Mouse (Mus musculus): ENCODE data around the gene Vav3. TPM values are rescaled to one million over a fixed set of nuclear protein-coding genes. Genes with fewer than 3 reads are reported as not detected.

Gene Vav3
- total RNA-seq, 1 experiment from 2014 or later, result 71.3 TPM

GRCm38 (mm10) chr3:109467288-109467687 lies 126.8 kb downstream of the Vav3 start:
- ATAC-seq (replicated peaks in 1 of 2; ENCODE audit: insufficient read depth in 1 of 2, low FRiP score in 2 of 2, low TSS enrichment in 1 of 2, low read depth in 1 of 2, poor library complexity in 2 of 2, severe bottlenecking in 2 of 2), result peak; percentile 51 to 52

DNA sequence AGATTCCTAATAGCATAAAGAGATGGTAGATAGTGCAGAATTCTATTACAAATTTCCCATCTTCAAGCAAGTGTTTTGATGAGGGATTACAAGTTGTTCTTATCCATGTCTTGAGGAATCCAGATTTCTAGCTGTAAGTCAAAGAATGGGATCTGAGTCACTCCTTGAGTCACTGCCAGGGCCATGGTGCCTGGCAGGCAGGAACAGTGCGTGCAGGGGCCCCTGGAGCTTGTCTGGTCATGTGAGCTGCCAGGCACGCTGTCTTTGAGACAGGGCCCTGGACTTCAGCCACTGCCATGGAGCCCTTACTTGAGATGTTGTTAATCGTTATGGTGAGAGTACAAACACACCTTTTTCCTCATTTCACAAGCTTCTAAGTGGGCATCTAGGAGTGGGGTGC lies 129.0 kb downstream of the Vav3 start:
- 0 out of 4 replicates have a peak, but pooled peaks of 1 of the 2 experiments have one; percentile 26 for ATAC-seq (replicated peaks in 1 of 2; ENCODE audit: insufficient read depth in 1 of 2, low FRiP score in 2 of 2, low TSS enrichment in 1 of 2, low read depth in 1 of 2, poor library complexity in 2 of 2, severe bottlenecking in 2 of 2)

DNA sequence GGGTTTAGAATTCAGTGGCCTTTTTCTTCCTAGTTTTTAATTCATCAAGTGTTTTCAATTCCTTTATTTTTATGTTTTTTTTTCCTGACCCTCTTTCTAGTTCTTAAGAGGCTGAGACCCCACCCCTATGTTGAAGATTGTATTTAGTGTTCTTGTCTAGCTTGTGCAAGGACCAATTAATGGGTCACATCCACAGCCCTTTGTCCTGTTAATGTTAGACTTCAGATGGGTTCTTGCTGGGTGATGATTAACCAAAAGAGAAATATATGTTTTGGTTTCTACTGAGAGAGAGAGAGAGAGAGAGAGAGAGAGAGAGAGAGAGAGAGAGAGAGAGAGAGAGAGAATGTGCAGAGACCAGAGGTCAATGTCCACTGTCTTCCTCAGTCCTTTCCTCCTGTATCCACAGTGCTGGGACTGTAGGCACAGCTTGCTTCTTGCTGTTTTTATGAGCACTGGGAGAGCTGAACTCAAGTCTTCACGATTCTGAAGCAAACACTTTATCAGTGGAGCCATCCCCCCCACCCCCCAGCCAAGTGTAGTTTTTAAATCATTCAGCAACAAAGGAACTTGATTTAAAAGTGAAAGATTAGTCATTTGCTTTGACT lies 130.3 kb downstream of the Vav3 start:
- no peak for ATAC-seq (replicated peaks in 1 of 2; ENCODE audit: insufficient read depth in 1 of 2, low FRiP score in 2 of 2, low TSS enrichment in 1 of 2, low read depth in 1 of 2, poor library complexity in 2 of 2, severe bottlenecking in 2 of 2)

GRCm38 (mm10) chr3:109476521-109476920 lies 136.1 kb downstream of the Vav3 start:
- ATAC-seq (replicated peaks in 1 of 2; ENCODE audit: insufficient read depth in 1 of 2, low FRiP score in 2 of 2, low TSS enrichment in 1 of 2, low read depth in 1 of 2, poor library complexity in 2 of 2, severe bottlenecking in 2 of 2), result no peak

DNA sequence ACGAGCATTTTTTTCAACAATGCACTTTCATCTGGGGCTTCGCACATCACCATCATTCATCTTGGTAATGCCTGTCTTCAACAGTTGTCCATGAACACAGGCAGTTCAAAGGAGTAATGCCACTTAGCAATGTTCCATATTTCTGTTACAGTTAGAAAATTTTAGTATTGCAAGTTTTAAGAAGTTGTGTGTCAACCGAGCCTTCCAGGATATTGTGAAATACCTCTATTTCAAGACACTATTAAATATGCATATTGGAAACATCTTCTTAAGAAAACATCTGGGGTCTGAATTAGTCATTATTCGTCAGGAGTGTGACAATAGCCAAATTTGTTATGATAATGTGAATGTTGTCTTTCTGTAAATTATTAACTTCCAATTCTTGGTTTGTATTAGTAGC lies 137.8 kb downstream of the Vav3 start:
- no peak for ATAC-seq (replicated peaks in 1 of 2; ENCODE audit: insufficient read depth in 1 of 2, low FRiP score in 2 of 2, low TSS enrichment in 1 of 2, low read depth in 1 of 2, poor library complexity in 2 of 2, severe bottlenecking in 2 of 2)

- ATAC-seq (replicated peaks in 1 of 2; ENCODE audit: insufficient read depth in 1 of 2, low FRiP score in 2 of 2, low TSS enrichment in 1 of 2, low read depth in 1 of 2, poor library complexity in 2 of 2, severe bottlenecking in 2 of 2), result no peak; a peak in 1 of 4 replicates
Observed at GRCm38 (mm10) chr3:109480625-109481024, 140.2 kb downstream of the Vav3 start.

DNA sequence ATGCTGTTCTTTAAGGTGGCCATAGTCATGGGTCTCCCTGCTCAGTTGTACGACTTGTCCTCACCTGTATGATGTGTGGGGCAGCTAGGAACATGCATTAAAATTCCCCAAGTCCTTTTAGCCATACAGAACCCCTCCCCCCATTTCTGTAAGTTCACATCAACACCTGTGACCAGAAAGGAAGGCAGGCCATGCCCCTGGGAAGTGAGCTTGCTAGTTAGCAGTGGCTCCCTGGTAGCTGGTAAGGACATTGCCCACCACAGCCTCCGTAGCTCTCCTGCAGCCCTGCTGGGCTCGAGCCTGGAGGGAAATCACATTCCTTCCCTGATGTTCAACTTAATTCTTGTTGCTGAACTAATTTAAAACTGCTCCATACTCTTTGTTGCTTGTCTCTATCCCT lies 146.3 kb downstream of the Vav3 start:
- ATAC-seq (replicated peaks in 1 of 2; ENCODE audit: insufficient read depth in 1 of 2, low FRiP score in 2 of 2, low TSS enrichment in 1 of 2, low read depth in 1 of 2, poor library complexity in 2 of 2, severe bottlenecking in 2 of 2), result no peak

- no peak for ATAC-seq (replicated peaks in 1 of 2; ENCODE audit: insufficient read depth in 1 of 2, low FRiP score in 2 of 2, low TSS enrichment in 1 of 2, low read depth in 1 of 2, poor library complexity in 2 of 2, severe bottlenecking in 2 of 2)
Observed at GRCm38 (mm10) chr3:109487823-109488222, 147.4 kb downstream of the Vav3 start.

DNA sequence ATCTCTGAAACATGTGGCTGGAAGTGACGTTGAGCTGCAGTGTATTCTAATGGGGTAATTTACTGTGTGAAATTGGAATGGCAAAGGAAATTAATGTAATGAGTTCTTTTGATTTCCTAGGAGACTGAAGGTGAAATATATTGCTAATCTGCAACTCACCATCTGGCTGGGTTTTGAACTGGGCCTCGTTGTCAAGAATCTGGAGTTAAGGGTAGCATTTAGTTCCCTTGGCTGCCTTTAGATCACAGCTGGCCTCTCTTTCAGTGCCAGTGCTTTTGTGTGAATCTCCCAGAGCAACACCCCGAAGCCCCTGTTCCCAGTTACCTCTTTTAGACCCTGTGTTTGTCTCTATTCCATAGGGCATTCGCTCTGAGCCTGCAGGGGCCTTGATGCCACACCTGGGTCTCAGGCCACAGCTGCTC lies 148.3 kb downstream of the Vav3 start:
- ATAC-seq (replicated peaks in 1 of 2; ENCODE audit: insufficient read depth in 1 of 2, low FRiP score in 2 of 2, low TSS enrichment in 1 of 2, low read depth in 1 of 2, poor library complexity in 2 of 2, severe bottlenecking in 2 of 2), result no peak

- 0 out of 4 replicates have a peak, but pooled peaks of 1 of the 2 experiments have one; percentile 17 for ATAC-seq (replicated peaks in 1 of 2; ENCODE audit: insufficient read depth in 1 of 2, low FRiP score in 2 of 2, low TSS enrichment in 1 of 2, low read depth in 1 of 2, poor library complexity in 2 of 2, severe bottlenecking in 2 of 2)
Observed at GRCm38 (mm10) chr3:109490561-109491296, 150.3 kb downstream of the Vav3 start.

DNA sequence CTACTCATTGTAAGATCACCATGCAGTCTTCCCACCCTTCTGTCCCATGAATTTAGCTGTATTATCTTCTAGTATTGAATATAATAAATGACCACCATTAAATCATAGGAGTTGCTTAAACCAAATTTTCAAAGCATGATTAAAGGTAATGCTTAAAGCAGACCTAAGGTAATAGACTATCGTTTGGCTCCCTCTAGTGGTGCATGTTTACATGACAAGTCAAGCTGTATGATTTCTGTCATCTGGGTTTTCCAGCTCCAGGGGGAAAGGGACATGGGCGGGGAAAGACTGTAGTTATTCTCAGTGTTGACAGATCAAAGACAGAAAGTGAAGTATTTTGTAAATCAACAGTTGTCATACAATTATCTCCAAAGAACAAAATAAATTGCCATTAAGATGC lies 151.1 kb downstream of the Vav3 start:
- peak; percentile 65 for ATAC-seq (replicated peaks in 1 of 2; ENCODE audit: insufficient read depth in 1 of 2, low FRiP score in 2 of 2, low TSS enrichment in 1 of 2, low read depth in 1 of 2, poor library complexity in 2 of 2, severe bottlenecking in 2 of 2)

DNA sequence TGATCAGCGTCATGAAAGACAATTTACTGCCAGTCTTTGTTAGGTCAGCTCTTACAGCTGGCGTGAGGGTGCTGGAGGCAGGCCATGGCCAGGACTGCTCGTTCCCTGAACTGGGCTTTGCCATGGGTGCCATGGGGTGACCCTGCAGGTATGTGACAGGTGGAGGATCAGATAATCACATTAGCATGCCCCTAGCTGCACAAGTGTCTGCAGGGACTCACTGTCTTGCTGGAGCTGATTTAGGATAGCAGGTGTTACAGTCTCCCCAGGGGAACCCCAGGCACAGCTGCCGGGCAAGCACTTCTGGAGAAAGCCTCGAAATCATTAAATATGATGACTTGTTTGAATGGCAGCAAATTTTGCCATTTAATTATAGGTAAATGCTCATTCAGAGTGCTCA lies 156.0 kb downstream of the Vav3 start:
- no peak for ATAC-seq (replicated peaks in 1 of 2; ENCODE audit: insufficient read depth in 1 of 2, low FRiP score in 2 of 2, low TSS enrichment in 1 of 2, low read depth in 1 of 2, poor library complexity in 2 of 2, severe bottlenecking in 2 of 2)

DNA sequence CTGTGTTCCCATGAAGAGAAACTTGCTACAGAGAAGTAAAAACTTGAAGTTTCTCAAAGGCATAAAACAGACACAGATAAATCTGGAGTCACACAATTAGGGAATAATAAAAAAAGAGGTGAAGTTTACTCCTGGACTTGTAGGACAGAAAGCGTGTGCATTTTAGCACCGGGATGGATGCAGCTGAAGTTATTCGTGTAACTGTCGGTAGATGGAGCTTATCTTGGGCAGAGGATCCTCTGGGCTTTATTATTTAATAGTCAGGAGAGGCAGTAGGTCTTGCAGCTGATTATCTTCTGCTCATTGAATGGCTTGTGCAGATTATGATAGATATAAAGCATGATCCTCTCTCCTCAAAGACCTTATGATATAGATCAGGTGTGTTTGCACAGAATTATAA lies 156.6 kb downstream of the Vav3 start:
- no peak for ATAC-seq (replicated peaks in 1 of 2; ENCODE audit: insufficient read depth in 1 of 2, low FRiP score in 2 of 2, low TSS enrichment in 1 of 2, low read depth in 1 of 2, poor library complexity in 2 of 2, severe bottlenecking in 2 of 2)

DNA sequence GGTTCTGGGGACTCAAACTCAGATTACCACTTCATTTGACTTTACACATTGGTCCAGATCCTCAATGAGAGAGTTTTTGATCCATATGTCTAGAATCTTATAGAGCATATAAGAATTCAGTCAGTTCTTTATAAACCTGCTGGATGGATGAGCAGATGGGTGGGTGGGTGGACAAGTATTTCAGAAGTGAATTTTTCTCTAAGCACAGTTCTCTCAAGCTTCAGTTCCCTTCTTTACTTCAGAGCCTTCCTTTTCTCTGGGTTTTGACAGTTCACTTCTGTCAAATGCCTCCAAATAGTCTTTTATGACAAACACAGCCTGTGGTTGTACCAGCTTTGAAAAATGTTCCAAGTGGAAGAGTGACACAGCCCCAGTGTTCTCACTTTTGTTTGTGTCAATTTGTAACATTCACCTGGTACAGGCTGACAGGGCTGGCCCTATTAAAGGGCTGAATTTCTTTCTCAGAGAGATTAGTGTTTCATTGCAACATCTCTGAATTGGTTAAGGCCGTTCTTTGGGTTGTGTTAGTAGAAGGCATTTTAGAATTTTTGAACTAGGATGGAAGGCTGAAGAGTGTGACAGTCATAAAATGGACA lies 159.5 kb downstream of the Vav3 start:
- ATAC-seq (replicated peaks in 1 of 2; ENCODE audit: insufficient read depth in 1 of 2, low FRiP score in 2 of 2, low TSS enrichment in 1 of 2, low read depth in 1 of 2, poor library complexity in 2 of 2, severe bottlenecking in 2 of 2), result no peak

- no peak for ATAC-seq (replicated peaks in 1 of 2; ENCODE audit: insufficient read depth in 1 of 2, low FRiP score in 2 of 2, low TSS enrichment in 1 of 2, low read depth in 1 of 2, poor library complexity in 2 of 2, severe bottlenecking in 2 of 2)
Observed at GRCm38 (mm10) chr3:109509784-109510183, 169.3 kb downstream of the Vav3 start.

DNA sequence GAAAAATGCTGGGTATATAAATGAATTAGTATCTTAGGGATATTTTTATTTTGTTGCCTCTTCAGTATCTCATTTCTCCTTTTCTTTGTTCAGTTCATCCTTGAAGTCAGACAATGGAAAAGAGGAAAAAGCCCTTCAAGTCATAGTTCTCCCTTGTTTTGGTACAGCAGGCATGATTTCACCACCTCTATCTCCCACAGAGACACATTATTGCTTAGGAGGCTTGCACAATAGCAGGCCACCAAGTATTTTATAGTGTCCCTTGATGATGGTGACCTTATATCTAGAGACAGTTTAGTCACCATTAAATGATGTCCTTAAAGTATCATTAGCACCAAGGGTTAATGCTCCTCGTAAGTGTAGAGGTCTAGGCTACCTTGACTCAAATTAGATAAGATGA lies 171.4 kb downstream of the Vav3 start:
- no peak for ATAC-seq (replicated peaks in 1 of 2; ENCODE audit: insufficient read depth in 1 of 2, low FRiP score in 2 of 2, low TSS enrichment in 1 of 2, low read depth in 1 of 2, poor library complexity in 2 of 2, severe bottlenecking in 2 of 2)

DNA sequence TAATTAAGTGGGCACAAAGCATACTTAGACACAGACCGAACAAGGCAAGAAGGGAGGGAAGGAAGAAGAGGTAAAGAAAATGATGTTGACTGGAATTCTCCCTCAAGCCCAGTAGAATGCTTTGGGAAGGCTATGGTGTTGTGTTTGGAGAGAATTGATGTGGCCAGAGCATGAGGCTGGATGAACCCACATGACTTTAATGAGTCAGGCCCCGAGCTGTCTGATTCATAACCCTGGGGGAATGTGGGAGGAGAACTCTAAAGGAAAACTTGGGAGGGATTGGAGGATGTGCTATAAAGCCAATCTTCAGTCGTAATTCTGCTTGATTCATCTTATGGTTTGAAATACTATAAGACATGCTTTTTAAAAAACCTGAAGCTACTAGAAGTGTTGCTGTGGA lies 175.0 kb downstream of the Vav3 start:
- ATAC-seq (replicated peaks in 1 of 2; ENCODE audit: insufficient read depth in 1 of 2, low FRiP score in 2 of 2, low TSS enrichment in 1 of 2, low read depth in 1 of 2, poor library complexity in 2 of 2, severe bottlenecking in 2 of 2), result no peak

- no peak for ATAC-seq (replicated peaks in 1 of 2; ENCODE audit: insufficient read depth in 1 of 2, low FRiP score in 2 of 2, low TSS enrichment in 1 of 2, low read depth in 1 of 2, poor library complexity in 2 of 2, severe bottlenecking in 2 of 2)
Observed at GRCm38 (mm10) chr3:109516372-109516771, 175.9 kb downstream of the Vav3 start.
